Mouse (Mus musculus) bone marrow, adult 2 months (tissue): ENCODE measurements around the gene Ikzf2.

Experiments used
- CTCF ChIP-seq: fragments of 200-500 bp; IDR thresholded peaks from 2 replicates; pipeline ENCODE4 v1.5.1; 2011; ENCODE audit warnings: low read length, control low read depth; ENCODE audit not compliant: control insufficient read depth, insufficient read depth
- POLR2A ChIP-seq: fragments of 200-500 bp; IDR thresholded peaks from 2 replicates; pipeline ENCODE4 v1.6.1; 2011; ENCODE audit warnings: low read depth, mild to moderate bottlenecking, control low read depth, low read length, borderline replicate concordance; ENCODE audit not compliant: control insufficient read depth

DNA sequence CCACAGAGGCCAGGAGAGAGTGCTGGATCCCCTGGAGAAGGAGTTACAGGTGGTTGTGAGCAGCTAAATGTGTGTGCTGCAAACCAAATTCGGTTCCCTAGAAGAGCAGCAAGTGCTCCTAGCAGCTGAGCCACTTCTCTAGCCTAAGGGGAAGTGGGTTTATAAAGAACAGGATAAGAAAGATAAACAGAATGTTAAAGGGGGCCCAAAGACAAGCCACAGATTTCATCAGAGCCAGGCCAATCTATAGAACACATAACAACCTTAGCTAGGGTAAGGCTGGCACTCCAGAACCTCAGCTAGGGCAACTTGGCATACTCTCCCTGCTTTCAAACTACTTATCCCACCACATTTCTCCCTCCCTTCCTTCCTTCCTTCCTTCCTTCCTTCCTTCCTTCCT, 32.1 kb downstream of the Ikzf2 start:
- TF ChIP-seq POLR2A (no peak), CTCF (no peak)
